Mouse (Mus musculus) spleen, postnatal 36 days (tissue): Measurements from ENCODE around the gene Lpp.

Experiments used
- DNase-seq, 2 experiments: peaks; one replicate each; pipeline ENCODE4 v3.0.0; 2022; ENCODE audit warnings: low spot score in 2 of 2, mixed read lengths in 1 of 2

Gene Lpp

DNA sequence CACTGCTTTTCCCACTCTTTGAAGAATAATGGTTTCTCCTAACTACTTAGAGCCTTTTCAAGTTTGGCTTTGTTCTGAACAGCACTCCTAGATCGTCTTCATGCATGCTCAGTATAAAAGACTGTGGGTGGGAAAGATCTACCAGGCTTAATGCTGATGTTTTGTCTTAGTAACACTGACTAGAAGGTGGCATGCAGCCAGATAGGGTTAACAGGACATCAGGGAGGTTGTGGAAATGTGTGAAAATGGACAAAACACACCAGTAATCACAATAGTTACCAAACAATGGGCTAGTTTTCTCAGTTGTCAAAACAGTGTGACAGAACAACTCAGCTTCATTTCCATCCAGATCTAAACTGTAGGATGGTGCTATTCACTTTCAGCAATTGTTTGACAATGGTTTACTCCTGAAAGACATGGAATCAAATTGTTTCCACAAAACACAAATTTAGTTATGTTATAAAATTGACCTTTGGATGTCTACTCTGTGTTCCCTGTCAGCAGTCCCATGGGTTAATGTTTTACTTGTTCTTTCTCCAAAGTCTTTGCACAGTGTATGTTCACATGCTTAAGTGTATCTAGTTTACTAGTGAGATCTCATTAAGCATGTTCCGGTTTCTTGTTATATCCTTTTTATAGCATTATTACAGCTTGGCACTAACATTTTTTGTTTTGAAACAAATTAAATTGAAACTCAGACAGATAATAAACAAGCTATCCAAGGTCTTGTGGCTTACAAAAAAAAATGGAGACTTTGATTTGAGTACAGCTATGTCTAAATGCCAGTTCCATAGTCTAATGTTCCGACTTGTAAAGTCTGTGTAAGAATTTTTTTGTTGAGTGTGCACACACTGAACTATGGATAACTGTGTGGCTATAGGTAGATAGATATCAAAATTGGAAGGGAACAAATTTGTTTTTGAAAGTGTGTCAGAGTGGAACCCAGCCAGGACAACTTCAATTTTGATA lies 229.2 kb downstream of the Lpp start:
- no peak for DNase-seq

DNA sequence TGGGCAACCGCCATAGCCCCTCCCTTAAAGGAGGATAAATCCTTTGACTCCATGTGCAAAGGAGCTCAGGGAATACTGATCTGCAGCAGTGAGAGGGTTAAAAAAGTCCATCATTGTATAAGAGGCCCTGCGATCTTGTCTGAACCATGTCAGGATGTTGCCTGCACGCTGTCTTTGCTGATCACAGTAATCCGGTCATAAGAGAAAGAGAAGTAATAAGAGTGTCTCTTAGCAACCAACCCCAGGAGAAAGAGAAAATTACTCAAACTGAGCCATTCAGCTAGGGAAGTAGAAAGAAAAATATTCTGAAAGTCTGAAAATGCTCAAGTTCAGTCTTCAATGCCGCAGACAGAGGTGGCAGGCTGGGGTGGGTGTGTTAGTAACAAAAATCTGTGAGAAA lies 231.0 kb downstream of the Lpp start:
- DNase-seq: peak; percentile 56 to 65

GRCm38 (mm10) chr16:24625576-24625975 lies 232.3 kb downstream of the Lpp start:
- DNase-seq: peak in 1 of 2 experiments; percentile 29

DNA sequence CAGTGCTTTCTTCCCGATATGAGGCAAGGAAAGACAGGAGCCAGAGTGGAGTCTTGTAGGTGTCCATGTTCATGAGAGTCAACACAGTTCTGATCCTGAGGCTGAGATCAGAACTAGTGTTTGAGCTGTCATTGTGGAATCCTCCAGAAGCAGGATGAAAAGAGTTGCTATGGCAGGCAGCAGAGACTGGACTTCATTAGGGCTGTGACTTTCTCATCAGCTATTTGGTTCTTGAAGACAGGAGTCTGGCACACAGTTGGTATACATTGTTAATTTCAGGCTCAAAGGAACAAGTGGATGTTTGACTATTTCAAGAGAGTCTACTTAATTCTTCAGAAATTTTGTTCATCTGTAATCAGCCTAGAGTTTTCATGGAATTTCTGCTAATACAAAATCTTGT lies 235.5 kb downstream of the Lpp start:
- DNase-seq: no peak

- peak; percentile 79 to 86 for DNase-seq
Measured at GRCm38 (mm10) chr16:24629218-24630172, 236.2 kb downstream of the Lpp start.

GRCm38 (mm10) chr16:24635381-24635919 lies 242.1 kb downstream of the Lpp start:
- DNase-seq: no peak

DNA sequence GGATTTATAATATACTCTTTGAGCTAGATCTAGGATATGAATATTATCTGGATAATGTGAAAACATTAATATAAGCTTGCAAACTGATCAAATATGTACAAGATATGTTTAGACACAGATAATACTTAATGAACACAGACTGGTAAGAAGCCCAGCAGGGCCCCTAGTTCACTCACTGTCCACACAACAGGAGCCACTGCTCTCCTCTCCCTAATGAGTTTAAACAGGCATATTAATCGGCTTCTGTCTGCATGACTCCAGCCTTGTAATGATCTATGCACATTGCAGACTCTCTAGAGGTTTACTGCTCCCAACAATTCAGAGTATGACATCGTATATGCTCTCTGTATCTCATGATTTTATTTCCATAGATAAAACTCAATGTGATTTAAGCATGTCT lies 243.6 kb downstream of the Lpp start:
- DNase-seq: no peak

GRCm38 (mm10) chr16:24641003-24641797 lies 247.9 kb downstream of the Lpp start:
- DNase-seq: peak; percentile 53 to 54

- DNase-seq: peak in 1 of 2 experiments; percentile 19
Measured at GRCm38 (mm10) chr16:24643024-24643635, 249.8 kb downstream of the Lpp start.

- no peak for DNase-seq
Measured at GRCm38 (mm10) chr16:24644154-24644553, 250.8 kb downstream of the Lpp start.

DNA sequence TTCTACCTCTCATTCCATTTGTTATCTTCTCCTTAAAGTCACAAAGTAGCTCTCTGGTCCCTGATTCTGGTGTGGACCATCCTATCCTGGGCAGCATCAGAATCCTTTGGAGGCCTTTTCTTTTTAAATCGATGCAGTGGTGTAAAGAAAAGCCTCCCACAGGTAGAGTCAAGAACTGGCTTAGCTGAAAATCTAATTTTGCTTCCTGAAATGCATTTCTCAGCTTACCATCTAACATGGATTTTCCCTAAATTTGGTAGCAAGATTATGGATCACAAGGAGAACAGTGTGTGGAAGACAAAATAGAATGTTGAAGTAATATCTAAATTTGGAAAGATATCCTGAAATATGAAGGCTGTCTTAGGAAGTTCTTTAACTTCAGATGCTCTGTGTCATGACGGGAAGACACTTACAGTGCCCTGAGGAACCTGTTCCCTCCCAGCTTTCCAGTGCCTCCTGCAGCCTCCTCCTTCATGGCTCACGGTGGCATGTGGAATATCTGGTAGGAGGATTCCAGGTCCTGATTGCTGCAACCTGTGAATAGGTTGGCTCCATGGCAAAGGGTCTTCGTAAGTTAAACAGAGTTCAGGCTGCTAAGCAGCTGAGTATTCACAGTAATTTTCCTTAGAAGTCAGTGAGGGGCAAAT lies 251.6 kb downstream of the Lpp start:
- no peak for DNase-seq

DNA sequence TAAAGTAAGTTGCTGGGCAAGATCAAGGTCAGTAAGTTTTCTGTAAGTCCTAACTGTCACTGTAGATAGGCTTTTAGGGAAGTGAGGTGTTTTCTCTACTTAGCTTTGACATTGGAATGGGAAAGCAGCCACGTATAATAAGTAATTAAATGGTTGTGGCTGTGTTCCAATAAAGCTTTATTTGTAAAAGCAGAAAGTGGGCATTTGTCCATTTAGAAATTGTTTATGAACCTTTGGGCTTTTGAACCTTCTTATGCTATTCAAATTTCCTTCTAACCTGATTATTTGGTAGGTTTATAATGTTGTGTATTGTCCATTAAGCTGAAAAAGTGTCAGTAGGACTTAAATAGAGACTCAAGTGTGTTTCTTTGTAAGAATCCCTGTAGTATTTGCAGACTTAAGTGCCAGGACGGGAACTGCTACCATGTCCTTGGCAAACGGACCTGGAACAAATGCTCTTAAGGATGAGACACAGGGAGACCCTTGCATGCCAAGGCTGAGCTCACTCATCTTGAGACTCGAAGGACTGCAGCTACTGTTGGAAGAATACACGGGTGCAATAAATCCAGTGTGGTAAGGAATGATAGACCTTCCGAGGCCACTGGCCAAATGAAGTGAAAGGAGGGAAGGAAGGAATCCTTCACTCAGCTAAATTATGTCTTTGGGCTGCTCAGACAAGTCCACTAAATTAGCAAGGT lies 252.7 kb downstream of the Lpp start:
- DNase-seq: no peak

GRCm38 (mm10) chr16:24651655-24652654 lies 258.6 kb downstream of the Lpp start:
- no peak for DNase-seq

DNA sequence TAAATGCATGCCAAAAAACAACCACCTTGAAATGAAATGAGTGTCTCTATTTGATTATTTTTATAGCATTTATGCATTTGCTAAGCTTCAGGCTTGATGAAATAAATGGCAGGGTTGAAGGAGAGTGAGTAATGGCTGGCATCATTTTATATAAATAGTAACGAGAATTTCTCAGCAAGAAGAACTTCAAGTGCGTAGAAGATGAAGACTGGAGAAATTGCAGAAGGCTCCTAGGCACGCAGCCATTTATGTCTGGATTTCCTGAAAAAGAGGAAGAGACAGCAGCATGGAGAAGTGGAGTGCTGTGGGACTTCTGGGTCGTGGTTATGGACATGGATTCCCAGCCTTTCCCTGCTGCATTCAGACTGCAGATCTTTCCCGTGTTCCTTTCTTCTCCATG lies 259.7 kb downstream of the Lpp start:
- DNase-seq: no peak

GRCm38 (mm10) chr16:24655116-24655515 lies 261.8 kb downstream of the Lpp start:
- no peak for DNase-seq

DNA sequence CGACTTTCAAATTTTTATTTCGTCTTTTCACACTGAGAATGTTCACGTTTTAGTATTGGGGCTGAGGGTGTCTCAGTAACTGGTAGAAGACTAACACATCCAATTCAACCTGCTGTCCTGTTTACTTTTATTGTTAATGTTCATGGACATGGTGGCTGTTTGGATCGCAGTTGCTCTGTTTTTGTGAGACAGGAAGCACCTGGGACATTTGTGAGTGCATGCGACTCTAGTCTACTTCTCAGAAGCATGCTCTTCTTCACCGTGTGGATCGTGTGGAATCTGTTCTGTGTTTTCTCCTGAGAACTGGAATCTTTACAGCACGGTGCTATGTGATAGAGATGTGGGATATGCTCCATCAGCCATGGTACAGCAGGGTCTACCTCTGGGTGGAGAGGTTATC lies 262.7 kb downstream of the Lpp start:
- no peak for DNase-seq

- no peak for DNase-seq
Measured at GRCm38 (mm10) chr16:24656752-24657151, 263.4 kb downstream of the Lpp start.

GRCm38 (mm10) chr16:24659049-24659448 lies 265.7 kb downstream of the Lpp start:
- DNase-seq: peak; percentile 30 to 41
